Mouse (Mus musculus) small intestine, adult 2 months (tissue): ENCODE measurements around the gene Ccdc32. TPM values are rescaled to one million over a fixed set of nuclear protein-coding genes. Genes with fewer than 3 reads are reported as not detected.

Source experiments
- H3K27ac ChIP-seq: fragments of 200-500 bp; 2 replicates; pipeline ENCODE4 v1.5.1; 2012; ENCODE audit warnings: low read depth, low read length, control low read depth, inconsistent platforms; ENCODE audit not compliant: insufficient read depth
- H3K27me3 ChIP-seq: fragments of 200-500 bp; 2 replicates; pipeline ENCODE4 v1.6.1; 2012; ENCODE audit warnings: mild to moderate bottlenecking, moderate library complexity, low read length, inconsistent platforms; ENCODE audit not compliant: control insufficient read depth, insufficient read depth
- H3K36me3 ChIP-seq: fragments of 200-500 bp; 2 replicates; pipeline ENCODE4 v1.6.1; 2012; ENCODE audit warnings: mild to moderate bottlenecking, low read length, control low read depth, inconsistent platforms; ENCODE audit not compliant: control insufficient read depth, insufficient read depth
- H3K4me1 ChIP-seq: fragments of 200-500 bp; 2 replicates; pipeline ENCODE4 v1.6.1; 2012; ENCODE audit warnings: low read length, inconsistent platforms, mixed read lengths; ENCODE audit not compliant: control insufficient read depth, insufficient read depth, insufficient read length
- H3K4me3 ChIP-seq: fragments of 200-500 bp; 2 replicates; pipeline ENCODE4 v1.5.1; 2012; ENCODE audit warnings: low read depth, mild to moderate bottlenecking, control low read depth, inconsistent platforms, low read length, moderate library complexity
- CTCF ChIP-seq: fragments of 200-500 bp; IDR thresholded peaks from 2 replicates; pipeline ENCODE4 v1.5.1; 2012; ENCODE audit warnings: low read depth, mild to moderate bottlenecking, control low read depth, inconsistent platforms, low read length, moderate library complexity, mixed read lengths; ENCODE audit not compliant: insufficient replicate concordance, insufficient read length; ENCODE audit errors: extremely low read depth
- POLR2A ChIP-seq: fragments of 200-500 bp; IDR thresholded peaks from 2 replicates; pipeline ENCODE4 v1.6.1; 2012; ENCODE audit warnings: low read depth, mild to moderate bottlenecking, control low read depth, inconsistent platforms, low read length, moderate library complexity
- WGBS: fragments of 180-500 bp; shearing (Covaris S2); methylation state at CpG from one replicate; pipeline ENCODE4 v1.1.7; 2018; 5-methylcytosine and 5-hydroxymethylcytosine counted together
- polyA plus RNA-seq: library from polyadenylated mRNA; depleted of rRNA; stranded (reverse); fragments of >200 nt; gene quantifications from 2 replicates; pipeline ENCODE4 v1.2.3, GENCODE M21; 2012; rRNA removed

Gene Ccdc32
- 3.9 and 10.0 TPM in 2 replicates for polyA plus RNA-seq

GRCm38 (mm10) chr2:119028941-119029551 lies at the start of gene Ccdc32:
Ccdc32 (minus strand) TSS chr2:119029393.
- H3K36me3 ChIP-seq: peaks cover 12% of the 10 kb centered on the region
- H3K4me3 ChIP-seq: peak within 1 kb of the TSS; percentile 85
- TF ChIP-seq POLR2A (peak; percentile 68; the same call in 1 of the 2 replicates), CTCF (no peak)
- peak within 1 kb of the TSS; percentile 95 for H3K27ac ChIP-seq
- peaks cover 7% of the 10 kb centered on the region; the same call in 1 of the 2 replicates for H3K4me1 ChIP-seq
- H3K27me3 ChIP-seq: no peaks in the 10 kb centered on the region
- WGBS: under 1% methylated on average over 28 of the region's 28 CpGs

GRCm38 (mm10) chr2:119072397-119072796 lies 43.2 kb upstream of the Ccdc32 start:
- Histone ChIP-seq H3K27ac (no peak overlapping the region), H3K4me1 (no peaks in the 10 kb centered on the region), H3K36me3 (no peaks in the 10 kb centered on the region), H3K27me3 (no peaks in the 10 kb centered on the region), H3K4me3 (no peak overlapping the region)
- no peak for TF ChIP-seq CTCF
- no peak for TF ChIP-seq POLR2A
- 94% methylated on average over 4 of the region's 4 CpGs for WGBS

GRCm38 (mm10) chr2:119060139-119060538 lies 30.9 kb upstream of the Ccdc32 start:
- no peak overlapping the region for H3K4me3 ChIP-seq
- H3K4me1 ChIP-seq: no peaks in the 10 kb centered on the region
- TF ChIP-seq POLR2A (no peak), CTCF (no peak)
- peaks cover 5% of the 10 kb centered on the region for H3K36me3 ChIP-seq
- 73% methylated on average over 2 of the region's 2 CpGs for WGBS
- no peaks in the 10 kb centered on the region for H3K27me3 ChIP-seq
- no peak overlapping the region for H3K27ac ChIP-seq

GRCm38 (mm10) chr2:119050132-119050650 lies 21.0 kb upstream of the Ccdc32 start:
- H3K4me3 ChIP-seq: no peak overlapping the region

GRCm38 (mm10) chr2:119047849-119048248 lies 18.7 kb upstream of the Ccdc32 start:
- Histone ChIP-seq H3K4me3 (peak overlapping the region; percentile 83), H3K36me3 (no peaks in the 10 kb centered on the region), H3K27me3 (no peaks in the 10 kb centered on the region), H3K4me1 (peaks cover 2% of the 10 kb centered on the region; the same call in 1 of the 2 replicates), H3K27ac (no peak overlapping the region)
- WGBS: 11% methylated on average over 4 of the region's 4 CpGs
- TF ChIP-seq CTCF: no peak

More at GRCm38 (mm10) chr2:119050132-119050650, 21.0 kb upstream of the Ccdc32 start:
- Histone ChIP-seq H3K4me1 (peaks cover 2% of the 10 kb centered on the region; the same call in 1 of the 2 replicates), H3K36me3 (no peaks in the 10 kb centered on the region), H3K27ac (no peak overlapping the region), H3K27me3 (no peaks in the 10 kb centered on the region)
- 15% methylated on average over 4 of the region's 4 CpGs for WGBS
- TF ChIP-seq CTCF (no peak), POLR2A (no peak)

GRCm38 (mm10) chr2:119046649-119047611 lies 17.7 kb upstream of the Ccdc32 start, which contains the start of gene Knl1:
Knl1 (plus strand) TSS chr2:119047119.
- Histone ChIP-seq H3K4me3 (peak within 1 kb of the TSS; percentile 83), H3K36me3 (no peaks in the 10 kb centered on the region; the same call in 1 of the 2 replicates), H3K27ac (peak within 1 kb of the TSS; percentile 85), H3K27me3 (no peaks in the 10 kb centered on the region), H3K4me1 (peaks cover 2% of the 10 kb centered on the region; the same call in 1 of the 2 replicates)
- WGBS: under 1% methylated on average over 76 of the region's 77 CpGs
- TF ChIP-seq POLR2A: no peak
- TF ChIP-seq CTCF: no peak
